Mouse (Mus musculus) CD4-positive naive resting alpha-beta T cell, adult 76 days (primary cell): ENCODE data around the gene Tdpoz2. TPM values are rescaled to one million over a fixed set of nuclear protein-coding genes. Genes with fewer than 3 reads are reported as not detected.

ENCODE experiments used
- total RNA-seq: library from RNA; stranded (reverse); gene quantifications from one replicate; pipeline ENCODE4 v1.2.4, GENCODE M21; 2023

Gene Tdpoz2
- total RNA-seq, result not detected

DNA sequence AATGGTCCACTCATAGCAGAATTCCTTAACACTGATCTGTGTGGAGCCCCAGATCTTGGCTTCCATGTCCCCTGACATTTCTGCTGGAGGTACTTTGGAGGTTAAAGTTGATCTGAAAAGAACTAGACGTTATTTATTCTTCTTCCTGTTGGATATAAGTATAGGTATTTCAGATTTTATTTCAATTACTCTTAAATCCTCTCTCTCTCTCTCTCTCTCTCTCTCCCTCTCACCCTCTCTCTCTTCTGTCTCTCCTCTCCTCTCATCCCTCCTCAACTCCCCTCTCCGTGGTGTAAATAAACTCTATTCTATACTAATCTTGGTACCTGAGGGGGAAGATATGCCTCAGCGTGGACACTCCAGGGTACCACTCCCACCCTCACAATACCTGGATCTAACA is at the start of gene Tdpoz2:
TSS of gene Tdpoz2 (minus strand) at position 101 of the 400 bp plus-strand sequence.

DNA sequence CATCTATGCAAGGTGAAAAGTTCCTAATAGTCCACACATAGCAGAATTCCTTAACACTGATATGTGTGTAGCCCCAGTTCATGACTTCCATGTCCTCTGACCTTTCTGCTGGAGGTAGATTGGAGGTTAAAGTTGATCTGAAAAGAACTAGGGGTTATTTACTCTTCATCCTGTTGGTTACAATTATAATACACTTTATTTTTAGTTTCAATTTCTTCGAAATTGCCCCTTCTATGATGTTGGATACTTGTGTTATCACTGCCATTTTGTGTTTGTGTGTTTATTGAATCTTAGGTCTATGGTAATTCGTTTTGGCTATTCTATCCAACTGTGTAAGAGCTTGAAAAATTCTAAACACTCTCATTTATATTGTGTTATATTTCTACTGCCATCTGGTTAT is 40.5 kb upstream of the Tdpoz2 start, which contains the start of gene Gm37596:
TSS of gene Gm37596 (minus strand) at position 101 of the 400 bp plus-strand sequence.

DNA sequence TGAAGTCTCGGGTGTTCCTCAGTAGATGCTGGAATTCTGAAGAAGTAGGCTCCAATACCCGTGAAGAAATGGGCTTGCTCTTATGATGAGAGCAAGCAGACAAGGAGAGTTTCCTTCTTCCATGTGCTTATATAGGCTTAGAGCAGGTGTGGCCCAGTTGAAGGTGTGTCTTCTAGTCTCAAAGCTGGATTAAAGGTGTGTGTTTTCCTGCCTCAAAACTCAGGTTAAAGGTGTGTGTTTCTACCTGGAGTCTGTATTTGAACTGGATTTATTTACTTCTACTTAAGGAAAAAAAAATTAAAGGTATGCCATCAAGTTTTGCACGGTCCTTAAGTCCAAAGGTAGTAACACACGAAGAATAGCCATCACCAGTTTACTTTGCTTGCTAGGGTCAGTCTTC is 23.7 kb upstream of the Tdpoz2 start, which contains the start of gene Tdpoz1:
TSS of gene Tdpoz1 (minus strand) at position 101 of the 400 bp plus-strand sequence.

Other genes starting within 250 kb of the Tdpoz2 start
- not detected for gene Tchh, start 210.4 kb downstream of the Tdpoz2 start, total RNA-seq
- gene Tchhl1, start 183.9 kb downstream of the Tdpoz2 start, total RNA-seq, result not detected
- 101 TPM for gene S100a11, start 132.2 kb downstream of the Tdpoz2 start, total RNA-seq
- gene S100a10, start 97.6 kb downstream of the Tdpoz2 start, total RNA-seq, result 164 TPM
- not detected for gene Tdpoz1, start 23.6 kb upstream of the Tdpoz2 start, total RNA-seq
- not detected for gene Gm37596, start 40.4 kb upstream of the Tdpoz2 start, total RNA-seq
- gene Gm5773, start 120.3 kb upstream of the Tdpoz2 start, total RNA-seq, result not detected
- gene Tdpoz4, start 143.7 kb upstream of the Tdpoz2 start, total RNA-seq, result not detected
- gene Tdpoz3, start 173.3 kb upstream of the Tdpoz2 start, total RNA-seq, result not detected